Mouse (Mus musculus): ENCODE results near the gene Gm10964. TPM values are rescaled to one million over a fixed set of nuclear protein-coding genes. Genes with fewer than 3 reads are reported as not detected.
"Not testable (repeated sequence)": the region's sequence is repeated elsewhere in the genome, so short reads cannot be mapped to it uniquely, and the experiment has no call there.

The Gm10964 gene
- total RNA-seq, 2 experiments from 2014 or later: not detected

DNA sequence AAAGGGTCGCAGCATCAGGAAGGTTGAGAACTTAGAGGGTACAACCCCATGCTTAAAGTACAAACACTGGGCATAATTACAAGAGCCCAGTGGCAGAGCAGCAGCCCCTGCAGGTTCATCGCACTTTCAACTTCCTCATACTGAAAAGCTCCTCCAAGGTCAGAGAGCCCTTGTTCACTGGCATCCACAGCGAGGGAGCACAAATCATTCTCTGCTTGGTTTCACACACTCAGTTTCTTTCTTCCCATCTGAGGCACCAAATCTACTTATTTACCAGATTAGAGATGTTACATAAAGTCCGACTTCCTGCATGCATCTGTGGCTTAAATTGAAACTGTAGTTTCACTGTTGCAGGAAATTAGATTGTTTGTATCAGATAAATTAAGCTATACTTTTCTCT lies 33.7 kb downstream of the Gm10964 start:
- intact Hi-C loops (cut with DNase I): loop anchor here (2.0 kb wide), 1 partner anchor 14 kb away; no protein-coding TSS in a partner anchor
- DNase-seq (ENCODE audit: low spot score): no peak

GRCm38 (mm10) chr3:103773508-103773907 lies 34.3 kb downstream of the Gm10964 start:
- no peak for DNase-seq (ENCODE audit: low spot score)
- intact Hi-C loops (cut with DNase I): loop anchor here (2.0 kb wide), 1 partner anchor 13 kb away; no protein-coding TSS in a partner anchor

DNA sequence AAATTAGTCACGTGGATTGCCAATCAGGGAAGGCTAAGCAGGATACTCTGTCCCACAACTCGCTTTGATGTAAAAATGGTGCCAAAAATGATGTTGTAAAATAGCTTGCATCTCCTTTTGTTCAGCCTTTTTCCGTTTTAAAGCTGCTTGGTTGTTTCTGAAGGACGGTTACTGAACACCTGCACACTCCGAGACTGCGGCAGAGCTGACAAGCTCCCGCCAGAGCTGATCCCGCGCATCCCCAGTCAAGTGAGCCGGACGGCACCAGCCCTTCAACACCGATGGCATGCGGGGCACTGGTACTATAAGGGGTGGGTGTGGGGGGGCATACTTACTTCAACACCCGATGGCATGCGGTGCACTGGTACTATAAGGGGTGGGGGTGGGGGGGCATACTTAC lies 34.8 kb downstream of the Gm10964 start:
- DNase-seq (ENCODE audit: low spot score): no peak
- intact Hi-C loops (cut with DNase I): no loop called here

- intact Hi-C loops (cut with DNase I): no loop called here
- no peak for DNase-seq (ENCODE audit: low spot score)
Observed at GRCm38 (mm10) chr3:103777940-103778339, 38.8 kb downstream of the Gm10964 start.

DNA sequence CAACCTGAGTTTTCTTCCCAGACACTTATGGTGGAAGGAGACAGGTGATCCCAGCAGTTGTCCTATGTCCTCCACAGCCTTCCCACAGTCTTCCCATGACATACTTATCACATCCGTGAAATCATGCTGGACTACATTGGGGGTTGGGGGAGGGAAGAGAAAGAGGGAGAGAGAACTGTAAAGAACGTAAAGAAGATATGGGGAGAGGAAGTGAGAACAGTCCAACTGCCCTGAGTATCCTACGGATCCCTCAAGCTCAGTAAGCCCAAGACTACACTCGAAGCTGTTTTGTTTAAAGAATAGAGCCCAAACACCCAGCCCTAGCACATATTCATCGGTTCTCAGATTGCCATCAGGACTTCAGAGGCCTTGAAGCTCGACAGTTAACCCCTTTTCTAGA lies 39.5 kb downstream of the Gm10964 start:
- DNase-seq (ENCODE audit: low spot score): no peak
- intact Hi-C loops (cut with DNase I): no loop called here

GRCm38 (mm10) chr3:103779183-103779582 lies 40.0 kb downstream of the Gm10964 start:
- intact Hi-C loops (cut with DNase I): no loop called here
- no peak for DNase-seq (ENCODE audit: low spot score)

GRCm38 (mm10) chr3:103780271-103780670 lies 41.1 kb downstream of the Gm10964 start:
- intact Hi-C loops (cut with DNase I): no loop called here
- DNase-seq (ENCODE audit: low spot score): no peak

- intact Hi-C loops (cut with DNase I): no loop called here
- no peak for DNase-seq (ENCODE audit: low spot score)
Observed at GRCm38 (mm10) chr3:103780777-103781176, 41.6 kb downstream of the Gm10964 start.

GRCm38 (mm10) chr3:103782844-103783609 lies 43.9 kb downstream of the Gm10964 start:
- intact Hi-C loops (cut with DNase I): no loop called here
- no peak for DNase-seq (ENCODE audit: low spot score)

DNA sequence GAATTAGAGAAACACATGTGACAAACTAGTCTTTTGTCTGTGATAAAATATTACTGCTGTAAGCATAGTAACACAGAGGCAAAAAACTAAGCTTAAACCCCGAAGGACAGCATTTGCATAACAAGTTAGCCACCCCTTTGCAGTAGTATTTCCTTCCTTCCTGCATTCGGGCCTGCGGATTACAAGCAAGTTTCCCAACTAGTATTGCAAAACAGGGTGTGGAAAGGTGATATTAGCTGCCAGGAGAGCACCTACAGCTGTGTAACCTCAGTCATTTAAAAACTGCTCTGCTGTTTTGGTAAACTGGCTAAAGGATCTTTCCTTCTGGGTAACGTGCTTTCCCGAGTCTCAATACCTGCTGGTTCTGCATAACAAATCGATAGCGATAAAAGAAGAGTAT lies 48.1 kb downstream of the Gm10964 start:
- intact Hi-C loops (cut with DNase I): loop anchor here (2.0 kb wide), 1 partner anchor 14 kb away; no protein-coding TSS in a partner anchor
- DNase-seq (ENCODE audit: low spot score): no peak

- intact Hi-C loops (cut with DNase I): no loop called here
- no peak for DNase-seq (ENCODE audit: low spot score)
Observed at GRCm38 (mm10) chr3:103789096-103789495, 49.9 kb downstream of the Gm10964 start.

DNA sequence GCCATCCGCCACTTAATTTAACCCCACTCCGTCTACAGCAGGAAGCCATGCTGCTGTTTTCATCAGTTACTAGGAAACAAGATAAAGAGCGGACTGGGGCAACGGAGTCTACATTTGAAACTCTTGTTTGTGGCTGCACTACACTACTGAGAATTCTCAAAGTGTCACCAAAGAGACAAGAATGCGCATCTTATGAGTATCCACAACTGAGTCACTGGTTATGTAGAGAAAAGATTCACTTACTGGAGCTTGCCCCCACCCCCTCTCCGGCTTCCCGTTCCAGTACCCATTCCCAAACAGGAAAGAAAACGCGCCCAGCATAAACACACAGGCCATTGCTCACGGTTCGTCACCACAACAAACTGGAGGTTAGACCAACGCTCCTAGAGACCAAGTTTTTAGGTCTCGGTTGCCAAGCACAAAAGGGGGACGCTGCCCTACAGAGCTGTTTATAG lies 50.8 kb downstream of the Gm10964 start:
- intact Hi-C loops (cut with DNase I): no loop called here
- no peak for DNase-seq (ENCODE audit: low spot score)

GRCm38 (mm10) chr3:103790346-103791145 lies 51.4 kb downstream of the Gm10964 start:
- DNase-seq (ENCODE audit: low spot score): no peak

DNA sequence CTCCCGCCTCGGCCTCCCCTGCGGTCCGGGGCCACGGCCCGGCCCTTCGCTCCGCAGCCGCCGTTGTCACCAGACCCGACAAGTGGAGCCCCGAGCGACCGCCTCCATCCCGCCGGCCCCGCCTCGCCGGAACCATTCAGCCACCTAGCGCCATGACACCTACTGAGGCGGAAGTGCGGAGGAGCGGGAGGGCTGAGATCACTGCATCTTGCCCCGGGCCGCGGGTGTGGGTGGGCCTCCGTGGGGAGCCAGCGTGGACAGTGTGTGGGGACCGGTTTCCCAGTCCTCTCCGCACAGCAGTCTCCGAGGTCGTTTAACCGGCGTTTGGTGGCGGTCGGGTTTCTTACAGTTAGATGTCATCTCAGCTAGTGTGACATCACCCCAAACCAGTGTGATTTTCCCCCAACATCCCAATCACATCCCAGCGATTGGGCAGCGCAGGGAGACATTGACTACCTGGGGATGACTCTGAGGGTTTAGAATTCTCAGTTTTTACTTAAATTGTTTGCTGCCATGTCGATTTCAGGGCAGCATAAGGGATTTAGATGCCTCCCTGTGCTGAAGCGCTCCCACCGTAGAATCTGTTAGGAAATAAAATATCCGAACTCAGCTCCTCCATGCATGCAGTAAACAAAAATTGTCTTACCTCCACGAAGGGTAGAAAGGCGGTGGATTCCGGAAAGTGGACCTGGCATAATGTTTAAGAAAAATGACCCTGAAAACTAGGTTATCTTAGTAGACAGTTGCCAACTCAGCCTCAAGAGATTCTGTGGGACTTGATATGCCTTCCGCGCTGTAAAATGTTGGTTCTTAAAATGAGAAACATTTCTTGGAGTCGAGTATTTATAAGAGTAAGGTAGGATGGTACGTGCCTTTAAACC lies 52.3 kb downstream of the Gm10964 start, which contains the start of gene Hipk1:
Hipk1 (minus strand) TSS at position 334 of the 881 bp plus-strand sequence.
- intact Hi-C loops (cut with DNase I): loop anchor here (1.0 kb wide), 2 partner anchors 10 to 18 kb away; partner anchors contain the start of genes Ap4b1, Dclre1b and Gm43064
- peak; percentile 92 for DNase-seq (ENCODE audit: low spot score)

More at GRCm38 (mm10) chr3:103790346-103791145, 51.4 kb downstream of the Gm10964 start:
- intact Hi-C loops (cut with DNase I): loop anchor here (1.0 kb wide), 2 partner anchors 11 to 19 kb away; partner anchors contain the start of genes Ap4b1, Dclre1b and Gm43064

- intact Hi-C loops (cut with DNase I); DNase-seq (ENCODE audit: low spot score): not testable (repeated sequence)
Observed at GRCm38 (mm10) chr3:103792111-103792406, 52.9 kb downstream of the Gm10964 start.

DNA sequence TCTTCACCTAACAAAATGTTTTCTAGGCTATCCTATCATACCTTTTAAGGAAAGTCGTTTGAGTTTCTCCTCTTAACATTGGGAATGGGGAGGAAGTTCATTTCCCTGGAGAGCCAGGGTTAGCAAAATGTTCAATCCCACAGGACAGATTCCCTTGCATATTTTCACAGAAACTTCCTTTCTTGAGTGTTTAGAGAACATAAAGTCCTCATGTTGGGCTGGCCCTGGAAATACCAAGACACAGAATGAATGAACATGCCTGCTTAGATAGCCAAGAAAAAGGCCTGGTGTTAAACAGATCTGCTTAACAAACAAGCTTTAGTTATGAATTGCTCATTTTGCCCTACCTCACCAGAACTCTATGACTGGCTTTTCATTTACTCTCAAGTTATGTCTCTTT lies 53.4 kb downstream of the Gm10964 start:
- intact Hi-C loops (cut with DNase I): no loop called here
- DNase-seq (ENCODE audit: low spot score): no peak

All from heart, postnatal 25 days (tissue).